Mouse (Mus musculus) heart, adult 2 months (tissue): ENCODE data around the gene Klf12. TPM values are rescaled to one million over a fixed set of nuclear protein-coding genes. Genes with fewer than 3 reads are reported as not detected.
A peak's percentile ranks its signal among the peaks of the same experiment; 100 is the strongest.

Experiments
- DNase-seq, 2 experiments: peaks; one replicate each; pipeline ENCODE4 v3.0.0; 2021
- H3K27ac ChIP-seq: fragments of 200-600 bp; 2 replicates; pipeline ENCODE4 v1.8.1; 2022
- H3K27me3 ChIP-seq: fragments of 200-500 bp; 2 replicates; pipeline ENCODE4 v1.6.1; 2012; ENCODE audit warnings: mild to moderate bottlenecking, low read length, inconsistent platforms, mixed read lengths; ENCODE audit not compliant: control insufficient read depth, insufficient read depth
- H3K36me3 ChIP-seq: fragments of 200-500 bp; 2 replicates; pipeline ENCODE4 v1.6.1; 2012; ENCODE audit warnings: low read length, inconsistent platforms; ENCODE audit not compliant: control insufficient read depth, insufficient read depth
- H3K4me1 ChIP-seq: fragments of 200-500 bp; 2 replicates; pipeline ENCODE4 v1.6.1; 2011; ENCODE audit warnings: low read length; ENCODE audit not compliant: control insufficient read depth, insufficient read depth
- H3K4me3 ChIP-seq: fragments of 200-600 bp; 2 replicates; pipeline ENCODE4 v1.8.1; 2022
- H3K79me2 ChIP-seq: fragments of 200-500 bp; replicated peaks from 2 replicates; pipeline ENCODE4 v1.6.1; 2012; ENCODE audit warnings: mild to moderate bottlenecking, inconsistent platforms, low read length, moderate library complexity, mixed read lengths; ENCODE audit not compliant: control insufficient read depth, insufficient read depth
- H3K9ac ChIP-seq: fragments of 200-500 bp; 2 replicates; pipeline ENCODE4 v1.6.1; 2012; ENCODE audit warnings: low read depth, mild to moderate bottlenecking, control low read depth, inconsistent platforms, low read length, mixed read lengths
- CTCF ChIP-seq: fragments of 200-600 bp; IDR thresholded peaks from 2 replicates; pipeline ENCODE4 v1.8.1; 2022; ENCODE audit warnings: antibody characterized with exemption, mild to moderate bottlenecking, moderate library complexity
- EP300 ChIP-seq: fragments of 200-500 bp; IDR thresholded peaks from 2 replicates; pipeline ENCODE4 v1.6.1; 2011; ENCODE audit warnings: low read depth, low read length, control low read depth; ENCODE audit not compliant: insufficient read depth
- POLR2A ChIP-seq: fragments of 200-500 bp; IDR thresholded peaks from 2 replicates; pipeline ENCODE4 v1.6.1; 2011; ENCODE audit warnings: mild to moderate bottlenecking, low read depth, low read length, control low read depth; ENCODE audit not compliant: insufficient read depth
- WGBS: fragments of 180-500 bp; shearing (Covaris S2); methylation state at CpG from one replicate; pipeline ENCODE4 v1.1.7; 2018; 5-methylcytosine and 5-hydroxymethylcytosine counted together
- intact Hi-C: fragments of 180-260 bp; cut with DNase I; formaldehyde crosslinking; loops from one replicate; pipeline ENCODE4 v1.15.1; 2025
- polyA plus RNA-seq: library from polyadenylated mRNA; depleted of rRNA; stranded (reverse); fragments of >200 nt; gene quantifications from 2 replicates; pipeline ENCODE4 v1.2.3, GENCODE M21; 2012
- total RNA-seq, 2 experiments: library from RNA; stranded (reverse); gene quantifications; 2 replicates each; pipeline ENCODE4 v1.2.3; 2021

Gene Klf12
- total and polyA plus RNA-seq, 3 experiments: 8.6 to 15.8 (median 15.3) TPM

DNA sequence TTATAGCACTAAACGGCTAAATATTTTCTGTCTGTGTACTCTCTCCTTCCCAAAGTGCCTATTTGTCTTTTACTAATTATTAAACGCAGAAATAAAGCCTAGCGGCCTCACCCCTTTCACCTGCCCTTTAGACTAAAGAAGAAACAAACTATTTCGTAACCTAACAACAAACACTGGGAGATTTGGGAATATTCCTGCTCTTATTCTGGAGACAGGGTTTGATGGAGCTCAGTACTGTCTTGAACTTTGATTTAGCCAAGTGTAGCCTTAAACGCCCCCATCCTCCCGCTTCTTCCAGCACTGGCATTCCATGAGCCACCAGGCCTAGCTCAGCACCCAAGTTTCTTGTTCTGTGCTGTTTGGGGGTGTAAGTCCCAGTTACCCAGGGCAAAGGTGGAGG, 56.4 kb downstream of the Klf12 start:
- H3K27me3 ChIP-seq: no peaks in the 10 kb centered on the region
- no peak overlapping the region for H3K9ac ChIP-seq
- no peak overlapping the region for H3K27ac ChIP-seq
- DNase-seq: no peak
- peaks cover 3% of the 10 kb centered on the region; the same call in 1 of the 2 replicates for H3K79me2 ChIP-seq
- intact Hi-C loops: no loop called here
- H3K4me3 ChIP-seq: no peak overlapping the region
- 96% methylated on average over 6 of the region's 6 CpGs for WGBS
- peaks cover 8% of the 10 kb centered on the region; the same call in 1 of the 2 replicates for H3K4me1 ChIP-seq
- TF ChIP-seq CTCF (no peak), EP300 (no peak), POLR2A (no peak)
- H3K36me3 ChIP-seq: peaks cover 4% of the 10 kb centered on the region

GRCm38 (mm10) chr14:100227717-100228116, 56.8 kb downstream of the Klf12 start:
- intact Hi-C loops: no loop called here
- Histone ChIP-seq H3K79me2 (peaks cover 3% of the 10 kb centered on the region; the same call in 1 of the 2 replicates), H3K27me3 (no peaks in the 10 kb centered on the region), H3K36me3 (peaks cover 2% of the 10 kb centered on the region; the same call in 1 of the 2 replicates), H3K4me1 (peaks cover 8% of the 10 kb centered on the region; the same call in 1 of the 2 replicates), H3K27ac (no peak overlapping the region), H3K9ac (no peak overlapping the region), H3K4me3 (no peak overlapping the region)
- TF ChIP-seq CTCF (no peak), POLR2A (no peak), EP300 (no peak)
- DNase-seq: no peak
- WGBS: 97% methylated on average over 6 of the region's 6 CpGs

- Histone ChIP-seq H3K4me1 (peaks cover 8% of the 10 kb centered on the region; the same call in 1 of the 2 replicates), H3K27ac (peak overlapping the region; percentile 24; the same call in 1 of the 2 replicates), H3K79me2 (peaks cover 3% of the 10 kb centered on the region), H3K9ac (no peak overlapping the region), H3K36me3 (peaks cover 2% of the 10 kb centered on the region; the same call in 1 of the 2 replicates), H3K27me3 (no peaks in the 10 kb centered on the region), H3K4me3 (no peak overlapping the region)
- intact Hi-C loops: no loop called here
- 10% methylated on average over 4 of the region's 4 CpGs for WGBS
- TF ChIP-seq CTCF (no peak), EP300 (no peak), POLR2A (no peak)
- peak in 1 of 2 experiments; percentile 20 for DNase-seq
Measured at GRCm38 (mm10) chr14:100224151-100224550, 60.3 kb downstream of the Klf12 start.

DNA sequence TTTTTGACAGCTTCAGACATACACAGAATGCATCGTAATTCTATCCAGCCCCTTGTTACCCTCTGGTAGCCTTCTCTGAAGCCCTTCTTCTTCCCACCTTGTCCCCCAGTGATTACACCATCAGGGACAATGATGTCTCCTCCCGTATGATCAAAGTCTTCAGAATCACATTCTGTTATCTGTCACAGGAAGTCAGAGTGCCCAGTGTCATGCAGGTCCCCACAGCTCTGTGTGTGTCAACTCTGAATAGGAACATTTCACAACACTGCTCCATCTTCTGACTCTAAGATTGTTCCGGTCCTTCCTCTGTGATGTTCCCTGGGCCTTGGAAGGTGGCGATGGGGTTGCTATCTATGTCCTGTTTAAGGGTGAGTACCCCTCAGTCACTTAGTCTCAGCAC, 62.2 kb downstream of the Klf12 start:
- peaks cover 2% of the 10 kb centered on the region; the same call in 1 of the 2 replicates for H3K36me3 ChIP-seq
- intact Hi-C loops: no loop called here
- H3K4me1 ChIP-seq: peaks cover 8% of the 10 kb centered on the region; the same call in 1 of the 2 replicates
- DNase-seq: no peak
- H3K27me3 ChIP-seq: no peaks in the 10 kb centered on the region
- no peak overlapping the region for H3K4me3 ChIP-seq
- H3K9ac ChIP-seq: no peak overlapping the region
- H3K27ac ChIP-seq: no peak overlapping the region
- TF ChIP-seq POLR2A: no peak
- no peak for TF ChIP-seq EP300
- TF ChIP-seq CTCF: no peak
- 82% methylated on average over 4 of the region's 4 CpGs for WGBS
- peaks cover 1% of the 10 kb centered on the region for H3K79me2 ChIP-seq

- H3K4me3 ChIP-seq: no peak overlapping the region
- no peak for DNase-seq
- WGBS: 62% methylated on average over 4 of the region's 4 CpGs
- intact Hi-C loops: no loop called here
- no peak for TF ChIP-seq CTCF
- no peak for TF ChIP-seq POLR2A
- no peak for TF ChIP-seq EP300
- peaks cover 7% of the 10 kb centered on the region for H3K4me1 ChIP-seq
- H3K79me2 ChIP-seq: no peaks in the 10 kb centered on the region
- H3K9ac ChIP-seq: no peak overlapping the region
- H3K27ac ChIP-seq: no peak overlapping the region
- H3K27me3 ChIP-seq: no peaks in the 10 kb centered on the region
- no peaks in the 10 kb centered on the region; the same call in none of the 2 replicates for H3K36me3 ChIP-seq
Measured at GRCm38 (mm10) chr14:100215213-100215785, 69.2 kb downstream of the Klf12 start.

DNA sequence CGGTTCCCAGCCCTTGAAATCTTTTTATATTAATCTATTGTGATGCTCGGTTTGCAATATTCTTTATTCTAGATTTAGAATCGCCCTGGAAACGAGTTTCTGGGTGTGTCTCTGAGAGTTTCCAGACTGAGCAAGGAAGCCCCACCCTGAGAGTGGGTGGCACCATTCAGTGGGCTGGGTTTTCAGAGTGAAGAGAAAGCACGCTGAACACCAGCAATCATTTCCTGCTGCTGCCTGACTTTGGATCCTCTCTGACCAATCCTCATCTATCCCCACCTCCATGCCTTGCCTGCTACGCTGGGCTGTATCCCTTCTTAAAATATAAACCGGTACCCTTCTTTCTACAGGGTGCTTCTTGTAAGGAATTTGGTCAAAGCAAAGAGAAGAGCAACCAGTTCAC, 71.4 kb downstream of the Klf12 start:
- Histone ChIP-seq H3K79me2 (no peaks in the 10 kb centered on the region), H3K27ac (peak overlapping the region; percentile 63), H3K4me3 (0 out of 2 replicates have a peak overlapping the region, but pooled peaks have one; percentile 10), H3K4me1 (peaks cover 7% of the 10 kb centered on the region), H3K9ac (no peak overlapping the region), H3K36me3 (no peaks in the 10 kb centered on the region; the same call in none of the 2 replicates), H3K27me3 (no peaks in the 10 kb centered on the region)
- peak; percentile 60 to 70 for DNase-seq
- TF ChIP-seq EP300 (no peak), POLR2A (peak; percentile 45; the same call in 1 of the 2 replicates)
- intact Hi-C loops: no loop called here
- 35% methylated on average over 7 of the region's 7 CpGs for WGBS
